Mouse (Mus musculus) v-Abl transformed pro-B cells (cell line): ENCODE results near the gene 1700024P04Rik.

ENCODE experiments used
- in situ Hi-C, 2 experiments: fragments of 400-800 bp; cut with MboI; formaldehyde crosslinking; loops; one replicate each; pipeline ENCODE4 v1.15.1; 2025; ENCODE audit not compliant: unreplicated experiment in 2 of 2

1700024P04Rik gene

DNA sequence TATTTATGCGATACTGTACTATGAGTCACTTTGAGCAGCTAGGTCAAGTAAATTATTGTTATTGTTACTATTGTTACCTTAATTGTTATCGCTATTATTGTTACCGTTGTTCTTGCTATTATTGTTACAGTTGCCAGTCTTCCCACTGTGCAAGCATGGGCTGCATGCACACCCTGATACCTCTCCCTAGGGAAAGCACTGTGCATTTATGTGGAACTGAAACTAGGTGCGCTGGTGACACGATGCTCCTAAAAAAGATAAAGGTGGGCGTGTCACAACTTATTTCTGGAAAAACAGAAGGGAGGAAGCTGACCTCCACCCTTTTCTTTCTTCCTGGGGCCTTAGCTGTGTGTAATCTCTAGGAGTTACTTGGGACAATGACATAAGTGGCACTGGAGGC lies 16.4 kb downstream of the 1700024P04Rik start:
- in situ Hi-C loops = no loop called here

DNA sequence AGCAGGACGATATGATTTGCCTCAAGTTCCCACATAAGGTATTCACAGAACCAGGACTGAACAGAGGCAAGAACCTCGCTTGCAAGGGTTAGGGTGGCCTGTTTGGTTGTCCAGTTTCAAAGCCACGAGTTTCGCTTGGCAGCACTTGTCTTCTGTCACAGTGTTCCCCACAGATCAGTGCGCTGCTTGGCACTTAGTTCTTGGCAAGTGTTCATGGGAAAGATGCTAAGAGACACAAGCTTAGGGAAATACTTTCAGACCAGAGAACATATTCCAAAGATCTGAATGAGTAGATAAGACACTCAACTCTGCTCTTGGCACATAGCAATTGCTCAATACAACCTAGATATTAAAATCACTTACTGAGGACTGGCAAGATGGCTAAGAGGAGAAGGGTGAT lies 17.8 kb downstream of the 1700024P04Rik start:
- in situ Hi-C loops = no loop called here

DNA sequence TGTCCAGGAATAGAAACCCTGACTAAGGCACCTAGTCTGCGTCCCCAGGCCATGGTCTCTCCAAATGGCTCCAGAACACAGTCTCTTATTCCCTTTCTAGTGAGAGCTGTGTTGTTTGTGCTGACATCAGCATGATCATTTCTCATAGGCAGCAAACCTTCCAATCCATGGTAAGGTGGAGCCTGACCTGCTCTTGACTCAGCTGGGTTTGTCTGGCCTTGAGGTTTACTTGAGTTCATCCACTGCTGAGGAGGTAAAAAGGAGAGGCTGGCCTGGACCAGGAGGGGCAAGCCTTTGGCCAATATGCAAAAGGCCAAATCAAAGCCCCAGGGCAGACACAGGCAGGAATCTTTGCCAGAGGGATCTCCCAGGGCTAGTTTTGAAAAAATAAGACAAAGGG lies 20.8 kb downstream of the 1700024P04Rik start:
- in situ Hi-C loops = no loop called here

DNA sequence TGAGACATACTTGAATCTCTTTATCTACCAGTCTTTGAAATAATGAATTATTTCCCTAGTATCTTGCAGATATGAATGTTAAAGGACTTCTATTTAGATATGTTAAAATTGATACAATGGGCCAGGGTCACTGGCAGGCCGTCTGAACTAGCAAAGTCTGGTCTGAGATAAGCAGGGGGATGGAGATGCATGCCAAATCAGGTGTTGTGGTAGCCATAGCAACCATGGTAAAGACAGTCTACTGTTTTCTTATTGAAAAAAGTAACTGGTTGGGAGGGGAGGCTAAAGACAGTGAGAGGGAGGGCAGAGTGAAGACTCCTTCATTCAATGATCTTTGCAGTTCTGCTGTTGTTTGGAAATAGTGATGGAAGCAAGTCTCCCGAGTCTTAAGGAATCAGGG lies 26.2 kb downstream of the 1700024P04Rik start:
- in situ Hi-C loops = no loop called here

DNA sequence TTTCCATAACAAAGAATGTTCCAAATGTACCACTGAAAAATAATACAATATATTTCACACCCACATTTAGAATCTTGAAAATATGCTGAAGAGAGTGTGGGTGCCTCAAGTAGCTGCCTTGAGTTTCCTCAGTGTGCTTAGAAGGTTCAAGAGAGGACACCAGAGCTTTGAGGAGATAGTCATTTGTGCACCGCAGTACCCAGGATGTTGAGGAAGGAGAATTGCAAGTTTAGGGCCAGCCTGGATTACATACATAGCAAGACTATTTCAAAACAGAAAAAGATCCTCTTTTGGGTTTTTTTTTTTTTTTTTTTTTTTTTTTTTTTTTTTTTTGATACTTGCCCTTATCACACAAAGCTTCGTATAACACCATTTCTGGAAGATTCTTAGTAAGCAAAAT lies 28.2 kb downstream of the 1700024P04Rik start:
- in situ Hi-C loops = no loop called here

DNA sequence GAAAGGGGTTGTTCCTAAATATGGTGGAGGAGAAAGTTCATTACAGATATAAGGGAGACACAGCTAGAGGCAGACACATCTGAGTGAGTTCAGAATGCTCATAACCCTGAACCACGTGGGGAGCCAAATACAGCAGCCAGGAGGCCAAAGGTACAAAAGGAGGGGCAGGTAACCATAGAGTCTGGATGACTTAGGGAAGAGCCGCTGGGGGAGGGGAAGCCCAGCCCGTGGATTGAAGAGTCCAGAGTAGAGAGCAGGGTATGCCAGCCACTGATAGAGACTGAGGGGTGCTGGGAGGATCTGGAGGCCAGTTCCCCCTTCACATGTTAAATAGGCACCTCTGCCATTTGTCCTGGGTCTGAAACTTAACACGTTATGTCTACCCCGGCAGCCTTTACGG lies 28.7 kb downstream of the 1700024P04Rik start:
- in situ Hi-C loops = no loop called here

DNA sequence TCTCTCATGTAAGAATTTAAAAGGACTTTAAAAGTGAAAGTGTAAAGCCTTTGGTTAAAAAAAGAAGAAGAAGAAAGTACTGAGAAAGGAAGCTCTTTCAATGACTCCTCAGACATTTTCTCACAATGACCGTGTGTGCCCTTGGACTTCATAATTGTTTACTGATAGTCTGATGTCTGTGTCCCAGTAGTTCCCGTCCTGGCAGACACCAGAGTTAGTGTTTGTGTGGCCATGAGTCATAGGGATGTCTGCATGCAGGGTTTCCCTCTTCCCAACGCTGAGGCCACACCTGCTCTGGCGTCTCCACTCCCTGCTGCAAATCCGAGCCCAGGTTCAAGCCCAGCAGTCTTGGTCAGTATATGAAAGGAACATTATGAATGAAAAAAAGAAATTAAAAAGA lies 29.1 kb downstream of the 1700024P04Rik start:
- in situ Hi-C loops = no loop called here

DNA sequence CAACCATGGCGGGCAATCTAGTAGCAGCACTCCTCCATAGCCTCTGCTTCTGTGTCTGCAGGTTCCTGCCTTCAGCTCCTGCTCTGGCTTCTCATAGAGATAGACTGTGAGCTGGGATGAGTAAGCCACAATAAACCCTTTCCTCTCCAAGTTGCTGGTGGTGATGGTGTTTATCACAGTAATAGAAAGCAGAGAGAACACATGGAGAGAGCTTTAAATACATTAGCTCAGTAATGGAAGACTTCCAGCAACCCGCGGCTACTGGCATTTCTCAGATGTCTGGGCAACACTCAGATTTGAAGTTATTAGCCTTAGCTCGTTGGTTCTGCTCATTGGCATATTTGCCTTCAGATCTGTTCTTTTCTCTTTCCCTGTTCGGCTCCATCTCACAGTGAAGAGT lies 30.5 kb downstream of the 1700024P04Rik start:
- in situ Hi-C loops = no loop called here

DNA sequence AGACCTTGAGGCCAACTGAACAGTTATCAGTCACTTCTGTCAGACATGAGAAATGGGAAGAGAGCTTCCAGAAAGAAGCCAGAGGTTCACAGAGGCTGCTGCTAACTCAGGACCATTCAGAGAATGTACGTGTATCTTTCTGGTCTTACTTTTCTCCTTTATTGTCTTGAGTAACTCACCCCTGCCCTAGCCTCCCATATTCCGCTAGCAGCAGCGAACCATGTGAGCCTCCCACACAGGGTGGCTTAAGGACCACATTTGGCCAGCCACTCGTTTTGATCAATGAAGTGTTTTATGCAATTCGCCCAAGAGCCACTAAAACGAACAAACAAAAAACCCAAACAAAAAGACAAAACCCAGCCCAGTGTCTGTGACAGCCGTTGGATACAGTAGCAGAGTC lies 32.4 kb downstream of the 1700024P04Rik start:
- in situ Hi-C loops = no loop called here

DNA sequence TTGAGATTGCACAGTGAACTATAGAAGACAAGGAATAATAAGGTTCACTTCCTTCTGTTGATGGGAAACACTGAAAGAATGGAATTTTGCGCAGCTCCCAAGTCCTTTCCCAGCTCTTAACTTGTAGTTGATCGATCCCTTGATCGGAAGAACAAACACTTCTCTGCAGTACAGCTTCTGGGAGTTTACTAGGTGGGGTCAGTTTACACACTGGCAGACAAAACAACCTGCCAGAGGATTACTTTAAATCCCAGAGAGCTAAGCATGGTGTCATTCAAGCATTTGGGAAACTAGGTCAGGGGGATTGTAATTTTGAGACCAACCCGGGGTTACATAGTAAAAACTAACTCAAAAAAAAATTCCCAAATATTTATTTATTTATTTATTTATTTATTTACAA lies 36.2 kb downstream of the 1700024P04Rik start:
- in situ Hi-C loops = loop anchor here (10.0 kb wide), 2 partner anchors 53 to 147 kb away; no protein-coding TSS in a partner anchor

DNA sequence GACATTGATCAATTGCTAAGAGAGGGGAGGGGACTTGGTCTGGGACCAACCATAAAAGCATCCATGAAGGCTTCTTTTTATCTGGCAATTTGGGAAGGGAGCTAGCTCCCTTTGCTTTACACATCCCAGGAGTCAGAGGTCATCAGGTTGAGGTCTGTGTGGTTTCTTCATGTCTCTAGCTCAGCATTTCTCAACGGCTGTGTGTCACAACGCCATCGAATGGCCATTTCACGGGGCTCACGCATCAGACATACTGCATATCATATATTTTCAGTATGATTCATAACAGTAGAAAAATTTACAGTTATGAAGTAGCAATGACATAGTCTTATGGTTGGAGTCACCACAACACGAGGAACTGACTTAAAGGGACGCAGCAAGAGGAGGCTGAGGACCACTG lies 37.9 kb downstream of the 1700024P04Rik start:
- in situ Hi-C loops = loop anchor here (10.0 kb wide), 2 partner anchors 52 to 148 kb away; no protein-coding TSS in a partner anchor

DNA sequence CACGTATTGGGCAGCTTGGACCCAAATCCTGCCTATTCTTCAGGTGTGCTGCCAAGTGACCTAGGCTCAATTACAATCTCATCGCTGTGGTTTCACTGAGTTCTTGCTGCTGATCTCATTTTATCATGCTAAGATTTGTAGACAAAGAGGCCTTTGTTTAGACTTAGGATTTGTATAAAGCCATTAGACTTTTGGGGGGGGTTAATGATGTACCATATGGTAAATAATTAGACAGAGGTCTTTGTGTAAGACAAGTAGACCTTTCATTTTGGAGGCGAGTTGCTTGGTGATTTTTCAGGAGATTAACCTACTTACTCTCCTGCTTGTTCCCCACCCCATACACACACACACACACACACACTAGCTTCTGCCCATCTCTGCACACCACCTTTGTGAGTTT lies 38.5 kb downstream of the 1700024P04Rik start:
- in situ Hi-C loops = loop anchor here (10.0 kb wide), 2 partner anchors 51 to 149 kb away; no protein-coding TSS in a partner anchor

DNA sequence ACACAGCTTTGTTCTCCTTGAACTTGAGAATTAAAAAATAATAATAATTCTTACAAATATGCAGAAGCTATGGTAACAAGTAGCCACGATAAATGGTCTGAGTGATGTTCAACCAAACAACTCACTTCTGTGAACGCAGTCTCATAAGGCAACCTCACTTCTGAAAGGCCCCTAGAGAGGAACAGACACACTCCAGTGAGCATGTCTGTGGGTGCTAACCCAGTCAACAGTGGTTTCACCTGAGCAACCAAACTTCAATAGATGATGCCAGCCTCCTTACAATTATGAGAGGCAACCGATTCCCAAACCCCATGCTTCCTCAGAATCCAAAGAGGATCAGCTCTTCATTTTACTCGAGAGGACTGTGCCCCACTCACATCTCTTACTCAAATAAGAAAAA lies 39.0 kb downstream of the 1700024P04Rik start:
- in situ Hi-C loops = loop anchor here (10.0 kb wide), 2 partner anchors 51 to 149 kb away; no protein-coding TSS in a partner anchor

DNA sequence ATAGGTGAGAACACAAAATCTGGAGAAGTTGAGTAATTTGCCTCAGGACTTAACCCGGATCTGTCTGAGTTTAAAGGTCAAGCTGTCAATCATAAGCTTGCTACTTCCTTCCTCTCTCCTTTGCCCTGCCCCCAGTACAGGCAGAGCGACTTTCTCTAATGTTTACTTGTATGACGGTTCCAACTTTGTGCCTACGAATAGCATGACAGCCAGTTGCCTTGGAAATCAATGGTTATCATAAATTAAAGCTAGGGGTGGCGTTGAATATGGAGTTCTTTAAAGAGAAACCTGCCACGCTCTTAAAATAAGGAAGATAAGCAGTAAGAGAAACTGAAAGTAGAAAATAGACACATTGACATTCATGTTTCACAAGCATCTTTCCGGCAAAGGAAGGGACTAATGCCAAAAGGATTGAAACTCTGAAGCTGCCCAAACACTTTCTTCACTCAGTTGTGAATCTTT lies 39.7 kb downstream of the 1700024P04Rik start:
- in situ Hi-C loops = loop anchor here (10.0 kb wide), 2 partner anchors 50 to 150 kb away; no protein-coding TSS in a partner anchor

DNA sequence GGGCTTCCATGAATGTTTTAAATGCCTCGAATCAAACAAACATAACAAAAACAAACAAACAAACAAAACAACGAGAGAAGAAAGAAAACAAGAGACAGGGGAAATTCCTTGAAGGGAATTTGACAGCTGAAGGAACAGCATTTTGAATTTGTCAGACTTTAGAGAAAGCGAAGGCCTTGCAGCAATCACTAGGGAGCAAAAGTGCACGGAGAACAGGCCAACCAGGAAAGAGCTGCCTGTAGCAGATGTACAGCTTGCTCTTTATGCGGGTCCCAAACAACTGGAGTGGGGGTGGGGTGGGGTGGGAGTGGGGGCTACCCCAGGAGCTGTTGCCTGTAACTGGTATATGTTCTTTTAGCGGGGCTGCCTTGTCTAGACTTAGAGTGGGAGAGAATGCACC lies 42.0 kb downstream of the 1700024P04Rik start:
- in situ Hi-C loops = loop anchor here (10.0 kb wide), 2 partner anchors 48 to 152 kb away; no protein-coding TSS in a partner anchor

DNA sequence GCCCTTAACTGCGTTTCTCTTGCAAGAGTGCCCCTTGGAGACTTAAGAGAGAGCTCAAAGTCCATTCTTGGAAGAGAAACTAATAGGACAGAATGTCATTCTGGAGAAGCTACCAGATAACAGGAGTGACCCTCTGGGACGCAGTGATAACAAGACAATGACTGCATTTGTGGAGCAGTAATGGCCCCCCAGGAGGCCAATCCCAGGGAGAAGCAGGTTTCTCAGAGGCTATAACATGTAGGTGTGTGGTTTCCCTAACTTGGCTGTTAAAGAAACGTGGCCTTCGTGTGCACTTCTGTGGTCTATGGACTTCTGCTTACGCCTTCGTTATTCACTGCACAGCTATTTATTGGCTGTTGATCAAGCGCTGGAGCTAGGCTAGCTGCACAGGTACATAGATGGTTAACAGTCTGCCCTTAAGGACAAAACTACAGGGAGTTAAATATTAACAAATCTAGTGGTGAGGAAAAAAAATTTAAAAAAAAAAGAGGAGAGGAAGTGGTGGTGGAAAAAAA lies 42.5 kb downstream of the 1700024P04Rik start:
- in situ Hi-C loops = loop anchor here (10.0 kb wide), 2 partner anchors 47 to 153 kb away; no protein-coding TSS in a partner anchor

DNA sequence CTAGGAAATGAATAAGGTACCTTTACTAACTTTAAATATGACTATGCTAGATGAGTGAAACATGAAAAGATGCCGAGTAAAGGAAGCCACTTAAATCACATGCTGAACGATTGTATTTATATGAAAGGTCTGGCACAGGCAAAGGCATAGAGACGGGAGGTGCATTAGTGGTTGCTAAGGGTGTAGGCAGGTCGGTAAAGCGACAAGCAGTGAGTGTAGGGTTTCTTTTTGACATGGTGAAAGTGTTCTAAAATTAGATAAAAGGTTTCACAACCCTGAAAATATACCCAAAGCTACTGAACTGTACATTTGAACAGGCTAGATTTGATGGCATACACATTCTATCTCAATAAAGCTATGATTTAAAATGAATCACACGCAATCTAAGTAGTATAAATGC lies 47.3 kb downstream of the 1700024P04Rik start:
- in situ Hi-C loops = no loop called here
